Mouse (Mus musculus) heart, postnatal 0 days (tissue): Measurements from ENCODE around the gene Aplp2. TPM values are rescaled to one million over a fixed set of nuclear protein-coding genes. Genes with fewer than 3 reads are reported as not detected.
A peak's percentile ranks its signal among the peaks of the same experiment; 100 is the strongest.

Source experiments
- ATAC-seq: fragments of 200-750 bp; cut with Nextera tagmentation; 2 replicates; pipeline ENCODE4 v1.8.0; 2017; ENCODE audit warnings: low read depth, moderate number of reproducible peaks, moderate library complexity; ENCODE audit not compliant: insufficient read depth
- DNase-seq: peaks from one replicate; pipeline ENCODE4 v3.0.0-alpha.2; 2016; ENCODE audit warnings: low spot score
- H3K27ac ChIP-seq: fragments of 300-500 bp; sonication (generic); 2 replicates; pipeline ENCODE4 v1.5.1; 2014; ENCODE audit warnings: low read depth, mild to moderate bottlenecking
- H3K27me3 ChIP-seq: fragments of 300-500 bp; sonication (generic); 2 replicates; pipeline ENCODE4 v1.6.1; 2014; ENCODE audit warnings: low read length, mixed read lengths; ENCODE audit not compliant: control insufficient read depth, insufficient read depth
- H3K36me3 ChIP-seq: fragments of 300-500 bp; sonication (generic); replicated peaks from 2 replicates; pipeline ENCODE4 v1.6.1; 2014; ENCODE audit warnings: low read length, mixed read lengths; ENCODE audit not compliant: control insufficient read depth, insufficient read depth
- H3K4me1 ChIP-seq: fragments of 300-500 bp; sonication (generic); 2 replicates; pipeline ENCODE4 v1.6.1; 2014; ENCODE audit warnings: antibody characterized with exemption; ENCODE audit not compliant: control insufficient read depth, insufficient read depth
- H3K4me2 ChIP-seq: fragments of 300-500 bp; sonication (generic); 2 replicates; pipeline ENCODE4 v1.6.1; 2014; ENCODE audit warnings: low read depth, mild to moderate bottlenecking, low read length, moderate library complexity
- H3K4me3 ChIP-seq: fragments of 300-500 bp; sonication (generic); 2 replicates; pipeline ENCODE4 v1.5.1; 2014; ENCODE audit warnings: low read depth, low read length
- H3K9ac ChIP-seq: fragments of 300-500 bp; sonication (generic); replicated peaks from 2 replicates; pipeline ENCODE4 v1.6.1; 2014; ENCODE audit warnings: low read depth, low read length, mixed read lengths
- H3K9me3 ChIP-seq: fragments of 300-500 bp; sonication (generic); replicated peaks from 2 replicates; pipeline ENCODE4 v1.6.1; 2016; ENCODE audit warnings: low read length; ENCODE audit not compliant: control insufficient read depth
- CTCF ChIP-seq: IDR thresholded peaks from 2 replicates; pipeline ENCODE4 v1.5.1; 2016; ENCODE audit warnings: antibody characterized with exemption, control low read depth, low read depth
- EP300 ChIP-seq: IDR thresholded peaks from 2 replicates; pipeline ENCODE4 v1.6.1; 2016; ENCODE audit warnings: antibody characterized with exemption, low read depth
- WGBS: fragments of 180-500 bp; shearing (Covaris S2); extraction: QIAGEN DNeasy Blood & Tissue Kit; methylation state at CpG from one replicate; pipeline ENCODE4 v1.1.7; 2014; 5-methylcytosine and 5-hydroxymethylcytosine counted together
- polyA plus RNA-seq: library from polyadenylated mRNA; unstranded; fragments of >200 nt; fragmentation: Nextera tagmentation; extraction: Ambion mirVana; gene quantifications from 2 replicates; pipeline ENCODE4 v1.2.1, GENCODE M21; 2015
- total RNA-seq: library from RNA; depleted of rRNA; stranded (reverse); fragments of >200 nt; gene quantifications from 2 replicates; pipeline ENCODE4 v1.2.3, GENCODE M21; 2014; ENCODE audit warnings: low replicate concordance

The Aplp2 gene
- total and polyA plus RNA-seq, 2 experiments from 2014 or later = 305 to 312 TPM

- Histone ChIP-seq H3K36me3 (no peaks in the 10 kb centered on the region), H3K27me3 (no peaks in the 10 kb centered on the region), H3K9ac (peak overlapping the region; percentile 88; the same call in 1 of the 2 replicates), H3K27ac (no peak overlapping the region), H3K4me3 (peak overlapping the region; percentile 88), H3K4me2 (peak overlapping the region; percentile 90), H3K4me1 (peaks cover 19% of the 10 kb centered on the region), H3K9me3 (no peaks in the 10 kb centered on the region)
- no peak for DNase-seq
- 31% methylated on average over 7 of the region's 7 CpGs for WGBS
- TF ChIP-seq CTCF (no peak), EP300 (no peak)
- no peak for ATAC-seq
Observed at GRCm38 (mm10) chr9:31210163-31210562, 1.5 kb downstream of the Aplp2 start.

GRCm38 (mm10) chr9:31209502-31209901 lies 2.1 kb downstream of the Aplp2 start:
- ATAC-seq (no peak), DNase-seq (no peak)
- H3K27me3 ChIP-seq = no peaks in the 10 kb centered on the region

GRCm38 (mm10) chr9:31207732-31208131 lies 3.9 kb downstream of the Aplp2 start:
- Histone ChIP-seq H3K4me2 (no peak overlapping the region), H3K9ac (no peak overlapping the region), H3K36me3 (no peaks in the 10 kb centered on the region), H3K27me3 (no peaks in the 10 kb centered on the region), H3K9me3 (no peaks in the 10 kb centered on the region), H3K4me1 (peaks cover 26% of the 10 kb centered on the region), H3K4me3 (no peak overlapping the region), H3K27ac (no peak overlapping the region)
- DNase-seq (no peak), ATAC-seq (no peak)
- TF ChIP-seq EP300 (no peak), CTCF (no peak)
- WGBS = 47% methylated on average over 3 of the region's 3 CpGs

More at GRCm38 (mm10) chr9:31209502-31209901, 2.1 kb downstream of the Aplp2 start:
- Histone ChIP-seq H3K36me3 (no peaks in the 10 kb centered on the region), H3K9ac (no peak overlapping the region), H3K4me2 (peak overlapping the region; percentile 90; the same call in 1 of the 2 replicates), H3K4me3 (0 out of 2 replicates have a peak overlapping the region, but pooled peaks have one; percentile 88), H3K9me3 (no peaks in the 10 kb centered on the region), H3K27ac (no peak overlapping the region), H3K4me1 (peaks cover 26% of the 10 kb centered on the region)
- 91% methylated on average over 1 of the region's 1 CpGs for WGBS
- no peak for TF ChIP-seq EP300
- TF ChIP-seq CTCF = no peak

GRCm38 (mm10) chr9:31204722-31205121 lies 6.9 kb downstream of the Aplp2 start:
- Histone ChIP-seq H3K36me3 (no peaks in the 10 kb centered on the region), H3K4me1 (peaks cover 23% of the 10 kb centered on the region), H3K9me3 (no peaks in the 10 kb centered on the region), H3K27ac (peak overlapping the region; percentile 15), H3K4me2 (no peak overlapping the region), H3K9ac (no peak overlapping the region), H3K27me3 (no peaks in the 10 kb centered on the region), H3K4me3 (no peak overlapping the region)
- peak; percentile 22 for DNase-seq
- ATAC-seq = 0 out of 2 replicates have a peak, but pooled peaks have one; percentile 28
- TF ChIP-seq CTCF = peak; percentile 29; the same call in 1 of the 2 replicates
- no peak for TF ChIP-seq EP300
- 18% methylated on average over 6 of the region's 6 CpGs for WGBS

GRCm38 (mm10) chr9:31203571-31204210 lies 7.9 kb downstream of the Aplp2 start:
- H3K36me3 ChIP-seq = no peaks in the 10 kb centered on the region
- WGBS = 66% methylated on average over 16 of the region's 16 CpGs
- peak; percentile 49 for ATAC-seq
- no peak for TF ChIP-seq CTCF
- no peak for TF ChIP-seq EP300
- H3K4me3 ChIP-seq = no peak overlapping the region
- H3K27ac ChIP-seq = peak overlapping the region; percentile 44
- no peaks in the 10 kb centered on the region for H3K27me3 ChIP-seq
- H3K9me3 ChIP-seq = no peaks in the 10 kb centered on the region
- H3K4me2 ChIP-seq = no peak overlapping the region
- no peak overlapping the region for H3K9ac ChIP-seq
- DNase-seq = no peak
- peaks cover 19% of the 10 kb centered on the region for H3K4me1 ChIP-seq

GRCm38 (mm10) chr9:31203068-31203467 lies 8.5 kb downstream of the Aplp2 start:
- no peak overlapping the region for H3K9ac ChIP-seq
- peaks cover 19% of the 10 kb centered on the region for H3K4me1 ChIP-seq
- H3K9me3 ChIP-seq = no peaks in the 10 kb centered on the region
- no peak overlapping the region for H3K4me3 ChIP-seq
- ATAC-seq (no peak), DNase-seq (no peak)
- no peaks in the 10 kb centered on the region for H3K27me3 ChIP-seq
- no peak overlapping the region for H3K4me2 ChIP-seq
- WGBS = 79% methylated on average over 6 of the region's 6 CpGs
- TF ChIP-seq EP300 (no peak), CTCF (no peak)
- H3K36me3 ChIP-seq = no peaks in the 10 kb centered on the region
- no peak overlapping the region for H3K27ac ChIP-seq
